Mouse (Mus musculus) liver, embryonic 14.5 days (tissue): Measurements from ENCODE around the gene Eea1.

Source experiments
- CTCF ChIP-seq: IDR thresholded peaks from 2 replicates; pipeline ENCODE4 v1.5.1; 2016; ENCODE audit warnings: antibody characterized with exemption, low read depth, control low read depth
- EP300 ChIP-seq: IDR thresholded peaks from 2 replicates; pipeline ENCODE4 v1.6.1; 2016; ENCODE audit warnings: antibody characterized with exemption, low read depth

DNA sequence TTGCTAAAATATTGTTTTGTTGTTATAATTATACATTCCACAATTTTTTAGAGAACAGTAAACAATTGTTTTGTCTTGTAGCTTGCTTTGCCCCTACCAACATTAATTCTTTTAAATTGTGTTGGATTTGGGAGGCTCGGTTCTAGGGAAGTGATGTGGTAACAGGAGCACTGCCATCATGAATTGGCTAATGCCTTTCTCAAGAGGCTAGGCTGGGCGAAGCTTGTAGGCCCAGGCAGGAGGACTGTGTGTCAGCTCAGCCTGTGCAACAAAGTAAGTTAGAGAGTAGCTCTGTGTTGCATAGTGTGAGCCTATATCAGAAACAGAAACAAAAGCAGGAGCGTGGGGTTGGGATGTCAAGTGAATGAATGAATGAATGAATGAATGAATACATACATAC lies 9.0 kb downstream of the Eea1 start:
- no peak for TF ChIP-seq CTCF
- no peak for TF ChIP-seq EP300
